Mouse (Mus musculus) 3134 (cell line): Measurements from ENCODE around the gene Atf1.
A peak's percentile ranks its signal among the peaks of the same experiment; 100 is the strongest.

Experiments
- DNase-seq: peaks from one replicate; pipeline ENCODE4 v3.0.0-alpha.2; 2011; ENCODE audit warnings: low spot score; ENCODE audit not compliant: insufficient read length; ENCODE audit errors: extremely low read depth

Gene Atf1

DNA sequence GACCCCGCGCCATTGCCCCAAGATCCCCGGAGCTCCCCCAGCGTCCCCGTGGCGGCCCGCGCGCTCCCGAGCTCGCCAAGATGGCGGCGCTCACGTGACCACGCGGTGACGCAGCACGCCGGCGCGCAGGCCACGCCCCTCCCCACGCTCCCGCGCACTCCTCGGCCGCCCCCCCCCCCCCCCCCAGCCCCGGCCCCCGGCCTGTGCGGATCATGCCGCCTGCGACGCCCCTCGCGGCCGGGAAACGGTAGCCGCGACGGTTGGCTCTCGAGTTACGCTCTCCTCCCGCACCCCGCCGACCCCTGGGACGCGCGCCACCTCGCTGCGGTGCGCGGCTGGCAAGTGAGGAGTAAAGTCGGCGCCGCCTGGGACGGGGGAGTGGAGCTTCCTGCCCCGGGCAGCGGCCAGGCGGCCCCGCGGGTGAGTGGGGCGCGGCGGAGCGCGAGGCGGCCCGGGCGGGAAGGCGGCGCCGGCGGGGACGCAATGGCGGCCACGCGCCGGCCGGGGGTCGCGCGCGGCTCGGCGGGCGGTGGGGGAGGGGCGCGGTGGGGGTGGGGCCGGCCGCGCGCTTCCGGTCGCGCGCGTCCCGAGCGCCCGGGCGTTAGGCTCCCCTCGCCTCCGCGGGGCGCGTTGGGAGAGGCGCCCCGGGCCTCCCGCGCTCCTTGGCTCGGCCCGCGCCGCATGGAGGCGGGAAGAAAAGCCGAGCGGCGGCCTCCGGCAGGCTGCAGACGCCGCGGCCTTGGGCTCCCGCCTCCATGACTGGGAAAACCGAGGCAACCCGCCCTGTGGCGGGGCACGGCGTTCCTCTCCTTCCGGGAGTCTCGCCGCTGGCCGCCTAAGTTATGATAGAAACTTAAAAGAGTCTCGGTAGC lies at the start of gene Atf1:
Gene Atf1, plus strand, starts transcription at position 157 of the 872 bp plus-strand sequence.
- peak; percentile 89 for DNase-seq

- no peak for DNase-seq
Measured at GRCm38 (mm10) chr15:100178487-100178886, 49.1 kb upstream of the Atf1 start.

DNA sequence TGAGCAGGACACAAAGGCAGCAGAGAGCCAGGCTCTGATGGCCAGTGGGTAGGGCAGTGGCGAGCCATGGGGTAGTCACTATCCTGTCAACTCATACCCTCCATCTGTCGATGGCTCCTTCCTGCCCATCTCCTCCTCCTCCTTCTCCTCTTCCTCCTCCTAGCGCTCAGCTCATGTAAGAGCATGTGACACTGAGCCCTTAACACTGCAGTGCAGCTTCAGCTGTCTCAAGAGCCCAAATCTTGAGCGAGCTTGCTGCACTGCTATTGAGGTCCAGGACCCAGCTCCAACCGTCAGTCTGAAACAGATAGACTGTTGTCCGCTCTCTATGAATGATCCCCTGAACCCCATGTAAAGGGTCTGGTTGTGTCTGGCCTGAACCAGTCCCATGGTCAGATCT lies 47.9 kb upstream of the Atf1 start:
- DNase-seq, result no peak

GRCm38 (mm10) chr15:100180221-100180620 lies 47.4 kb upstream of the Atf1 start:
- no peak for DNase-seq

DNA sequence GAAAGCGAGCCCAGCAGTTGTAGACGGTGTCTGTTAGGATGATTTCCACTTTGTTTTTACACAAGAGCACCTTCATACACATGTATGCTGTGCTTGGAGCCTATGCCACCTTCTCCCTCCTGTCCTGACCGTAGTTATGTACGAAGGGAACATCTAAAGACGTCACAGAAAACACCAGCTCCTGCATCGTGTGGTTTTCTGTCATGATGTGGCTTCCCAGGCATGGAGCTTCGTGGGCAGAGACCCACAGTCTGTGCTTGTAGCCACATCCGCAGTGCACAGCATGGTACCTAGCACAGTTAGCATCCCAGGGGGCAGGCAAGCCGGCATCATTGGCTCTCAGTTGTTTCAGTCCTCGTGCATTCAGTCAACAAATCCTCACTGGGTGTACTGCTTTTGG lies 45.8 kb upstream of the Atf1 start:
- DNase-seq, result no peak

- DNase-seq, result no peak
Measured at GRCm38 (mm10) chr15:100182526-100183280, 44.9 kb upstream of the Atf1 start.

DNA sequence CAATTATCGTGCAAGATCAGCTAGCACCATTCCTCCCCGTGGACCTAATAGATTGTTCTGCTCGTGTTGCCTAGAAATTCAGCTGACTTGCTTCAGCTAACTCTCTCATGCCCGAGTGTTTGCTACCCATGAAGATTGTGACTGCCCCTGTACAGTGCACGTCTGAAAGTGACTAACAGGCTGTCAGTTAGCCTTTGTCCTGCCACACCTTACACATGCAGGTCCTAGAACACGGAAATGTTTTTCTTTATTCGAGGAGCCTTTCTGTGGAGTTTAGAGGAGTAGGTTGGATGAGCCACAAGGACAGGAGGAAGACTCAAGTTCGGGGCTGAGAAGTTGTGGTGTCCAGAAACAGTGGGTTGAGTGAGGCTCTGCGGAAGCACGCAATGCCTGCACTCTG lies 44.1 kb upstream of the Atf1 start:
- DNase-seq, result no peak

- DNase-seq, result no peak
Measured at GRCm38 (mm10) chr15:100184821-100185496, 42.7 kb upstream of the Atf1 start.

DNA sequence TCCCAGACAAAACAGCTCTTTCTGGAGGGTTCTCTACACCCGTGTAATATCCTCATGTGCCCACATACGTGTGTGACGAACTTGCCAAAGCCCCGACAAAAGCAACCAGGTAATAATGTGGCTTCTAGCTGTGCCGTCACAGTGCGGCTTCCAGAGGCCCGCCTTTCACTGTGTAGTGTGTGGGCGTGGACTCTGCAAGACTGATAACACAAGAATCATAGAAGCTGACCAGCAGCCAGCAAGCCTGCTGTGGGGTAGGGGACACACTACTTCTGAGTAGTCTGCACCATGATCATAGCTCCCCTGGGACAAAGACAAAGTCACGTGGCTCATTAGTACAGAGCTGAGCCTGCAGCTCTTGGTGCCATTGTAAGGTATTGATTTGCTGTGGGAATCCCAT lies 41.4 kb upstream of the Atf1 start:
- no peak for DNase-seq

DNA sequence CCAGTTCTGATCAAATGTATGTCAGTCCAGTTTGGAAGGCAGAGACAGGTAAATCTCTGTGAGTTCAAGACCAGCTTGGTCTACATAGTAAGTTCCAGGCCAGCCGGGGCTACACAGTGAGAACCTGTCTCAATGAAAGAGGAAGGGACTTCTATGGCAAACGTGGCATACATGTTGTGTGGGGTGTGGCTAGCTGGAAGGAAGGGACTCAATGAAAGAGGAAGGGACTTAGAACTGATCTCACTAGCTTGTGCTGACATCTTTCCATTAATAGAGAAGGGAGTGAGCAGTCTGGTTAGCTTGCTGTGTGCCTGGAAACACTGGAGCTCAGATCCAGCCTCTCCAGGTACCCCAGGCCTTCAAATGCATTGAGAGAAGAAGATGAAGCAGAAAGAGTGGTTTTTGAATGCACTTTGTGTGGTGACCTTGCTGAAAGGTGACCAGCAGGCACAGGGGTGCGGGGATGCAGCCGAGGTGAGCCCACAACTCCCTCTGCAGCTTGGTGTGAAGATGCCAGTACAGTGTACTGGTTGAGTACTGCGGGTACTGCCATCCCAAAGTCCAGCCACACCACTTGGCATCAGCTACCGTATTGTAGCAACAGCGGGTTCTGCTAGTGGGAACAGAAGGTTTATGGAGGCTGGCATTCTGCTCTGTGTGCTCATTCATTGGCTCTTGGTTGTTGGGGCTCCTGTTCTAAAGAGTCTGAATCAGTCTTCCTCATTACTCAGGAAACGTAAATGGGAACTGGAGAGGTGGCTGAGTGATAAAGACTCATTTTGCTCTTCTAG lies 40.5 kb upstream of the Atf1 start:
- DNase-seq, result no peak

GRCm38 (mm10) chr15:100188542-100188941 lies 39.1 kb upstream of the Atf1 start:
- DNase-seq, result no peak

DNA sequence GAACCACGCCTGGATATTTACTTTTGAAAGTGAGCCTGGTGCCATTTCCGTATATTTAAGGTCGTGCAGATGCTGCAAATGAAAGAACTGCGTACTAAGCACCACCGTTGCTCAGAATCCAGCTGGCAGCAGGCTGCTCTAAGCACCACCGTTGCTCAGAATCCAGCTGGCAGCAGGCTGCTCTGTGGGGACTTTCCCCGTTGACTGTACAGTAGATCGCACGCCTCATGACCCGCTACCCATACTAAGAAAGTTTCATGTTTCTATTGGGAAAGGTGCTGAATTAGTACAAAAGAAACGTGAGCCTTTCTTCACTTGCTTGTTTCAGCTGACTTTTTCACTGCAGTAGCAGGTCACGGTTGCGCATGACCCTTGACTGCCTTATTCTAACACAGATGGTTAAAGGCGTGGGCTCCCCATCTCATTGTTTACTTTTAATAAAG lies 38.6 kb upstream of the Atf1 start:
- no peak for DNase-seq

- DNase-seq, result no peak
Measured at GRCm38 (mm10) chr15:100190083-100190482, 37.5 kb upstream of the Atf1 start.

DNA sequence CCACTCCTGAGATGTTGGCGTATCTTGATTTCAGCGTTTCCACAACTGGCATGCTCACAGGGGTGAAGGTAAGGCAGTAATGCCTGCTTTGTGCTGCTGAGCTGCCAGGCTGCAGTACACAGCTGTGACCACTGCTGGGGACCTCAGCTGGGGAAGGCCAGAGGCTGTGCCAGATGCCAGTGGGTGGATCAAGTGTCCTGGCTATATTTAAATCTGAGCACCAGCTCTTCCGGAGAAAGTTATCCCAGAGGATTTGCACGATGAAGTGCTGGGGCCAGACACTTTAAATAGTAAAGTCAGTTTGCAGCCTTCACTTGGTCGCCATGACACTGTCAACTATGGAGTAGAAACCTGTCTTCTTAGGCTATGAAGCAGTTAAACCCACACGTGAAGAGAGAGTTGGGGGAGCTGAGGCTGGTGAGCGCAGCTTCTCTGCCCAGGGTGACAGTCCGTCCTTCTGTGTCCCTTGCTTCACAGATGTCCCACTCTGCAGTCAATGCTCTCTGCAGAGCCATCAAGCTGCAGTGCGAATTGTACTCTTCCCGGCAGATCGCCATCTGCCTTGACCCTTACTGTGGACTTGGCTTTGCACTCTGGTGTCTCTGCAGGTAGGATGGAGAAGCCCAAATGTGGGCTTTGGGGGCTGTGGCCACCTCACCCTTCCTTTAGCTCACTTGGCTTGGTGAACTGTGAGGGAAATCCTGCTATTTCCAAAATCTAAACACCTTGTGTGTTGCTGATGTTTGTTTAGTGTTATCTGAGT lies 28.5 kb upstream of the Atf1 start:
- no peak for DNase-seq

GRCm38 (mm10) chr15:100199790-100200189 lies 27.8 kb upstream of the Atf1 start:
- DNase-seq, result no peak

DNA sequence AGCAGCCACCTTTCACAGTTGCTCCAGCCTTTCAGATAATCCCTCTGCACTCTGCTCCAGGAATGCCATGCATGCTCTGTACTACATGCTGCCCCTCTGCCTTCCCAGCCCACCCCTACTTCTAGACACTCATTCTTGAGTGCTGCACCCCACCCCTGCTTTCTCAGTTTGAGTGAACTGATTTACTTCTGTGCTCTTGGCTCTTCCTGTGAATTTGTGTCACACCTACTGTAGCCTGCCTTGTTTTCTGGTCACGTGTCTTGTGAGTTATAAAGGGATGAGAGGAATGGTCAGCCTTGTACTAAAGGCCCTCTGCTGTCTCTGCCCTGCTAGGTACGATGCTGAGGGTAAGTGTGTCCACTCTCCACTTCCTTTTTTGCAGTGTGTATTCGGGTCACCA lies 25.8 kb upstream of the Atf1 start:
- DNase-seq, result no peak

DNA sequence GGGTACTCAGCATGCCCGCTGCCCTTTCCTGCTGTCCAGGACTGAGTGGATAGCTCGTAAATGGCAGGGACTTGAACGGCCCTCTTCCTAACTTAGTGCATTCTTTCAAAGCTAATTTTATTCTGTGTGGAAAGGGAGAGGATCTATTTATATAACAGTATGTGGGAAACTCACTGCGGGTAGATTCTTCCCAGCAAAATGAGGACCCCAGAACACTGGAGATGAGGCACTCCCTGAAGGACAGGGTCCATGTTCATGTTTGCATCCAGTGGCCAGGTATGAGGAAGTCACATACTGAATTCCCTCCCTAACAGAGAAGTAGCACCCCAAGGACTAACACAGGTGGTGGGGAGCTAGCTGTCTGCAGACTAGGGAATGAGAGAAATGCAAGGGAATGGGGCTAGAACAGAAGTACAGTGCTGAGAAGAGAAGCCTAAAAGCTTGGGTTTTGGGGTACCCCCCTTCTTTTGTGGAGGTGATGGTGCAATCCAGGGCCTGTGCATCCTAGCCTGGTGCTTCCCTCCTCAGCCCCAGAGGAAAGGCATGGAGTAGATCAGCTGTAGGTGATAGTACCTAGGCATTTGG lies 25.1 kb upstream of the Atf1 start:
- DNase-seq, result no peak

DNA sequence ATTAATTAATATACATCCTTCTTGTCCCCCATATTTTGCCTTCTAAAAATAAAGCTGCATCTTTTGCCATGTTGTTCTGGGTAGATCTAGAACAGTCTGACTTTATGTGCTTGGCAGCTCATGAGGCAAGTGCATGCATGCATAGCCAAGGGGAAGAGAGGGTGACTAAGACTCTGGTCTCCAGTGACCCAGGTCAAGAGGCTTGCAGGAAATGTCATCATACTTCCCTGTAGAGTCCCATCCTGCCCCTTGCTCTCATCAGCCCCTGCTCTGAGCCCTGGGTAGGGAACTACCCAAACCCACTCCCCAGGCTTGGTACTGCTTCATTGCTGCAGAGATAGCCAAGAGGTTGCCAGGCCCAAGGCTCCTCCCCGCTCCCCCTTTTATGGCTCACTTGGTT lies 23.0 kb upstream of the Atf1 start:
- no peak for DNase-seq

GRCm38 (mm10) chr15:100210013-100210412 lies 17.6 kb upstream of the Atf1 start:
- no peak for DNase-seq
